Mouse (Mus musculus): ENCODE measurements around the gene Nr3c2. TPM values are rescaled to one million over a fixed set of nuclear protein-coding genes. Genes with fewer than 3 reads are reported as not detected.

Gene Nr3c2
- polyA plus RNA-seq, 1 experiment from 2014 or later: 0.58 TPM

DNA sequence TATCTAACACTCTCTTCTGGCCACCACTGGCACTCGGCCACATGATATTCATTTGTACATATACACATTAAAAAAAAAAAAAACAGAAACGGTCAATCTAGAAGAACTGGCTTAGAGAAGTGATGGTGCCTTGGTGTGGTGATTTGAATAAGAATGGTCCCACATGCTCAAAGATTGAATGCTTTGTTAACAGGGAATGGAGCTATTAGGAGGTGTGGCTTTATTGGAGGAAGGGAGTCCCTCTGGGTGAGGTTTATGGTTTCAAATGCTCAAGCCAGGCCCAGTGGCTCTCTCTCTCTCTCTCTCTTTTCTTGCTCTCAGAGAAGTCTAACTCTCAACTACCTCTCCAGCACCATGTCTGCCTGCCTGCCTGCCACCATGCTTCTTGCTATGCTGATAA is 20.3 kb downstream of the Nr3c2 start:
- Histone ChIP-seq H3K4me3 (ENCODE audit: low read depth, low read length) (no peak overlapping the region), H3K27ac (replicated peaks; ENCODE audit: low read depth, low read length) (no peak overlapping the region), H3K9ac (replicated peaks; ENCODE audit: low read length) (no peak overlapping the region), H3K9me3 (replicated peaks; ENCODE audit: control insufficient read depth, low read length) (no peaks in the 10 kb centered on the region), H3K27me3 (ENCODE audit: control insufficient read depth, insufficient read depth, low read length) (no peaks in the 10 kb centered on the region), H3K4me1 (ENCODE audit: control insufficient read depth, insufficient read depth, low read length) (no peaks in the 10 kb centered on the region), H3K36me3 (replicated peaks; ENCODE audit: control insufficient read depth, insufficient read depth, low read depth, low read length) (no peaks in the 10 kb centered on the region), H3K4me2 (ENCODE audit: low read depth, low read length) (no peak overlapping the region)
- 84% methylated on average over 2 of the region's 2 CpGs for WGBS
- ATAC-seq (replicated peaks; ENCODE audit: insufficient number of reproducible peaks, low FRiP score, low TSS enrichment, low read depth): no peak
- DNase-seq (ENCODE audit: low spot score): no peak

DNA sequence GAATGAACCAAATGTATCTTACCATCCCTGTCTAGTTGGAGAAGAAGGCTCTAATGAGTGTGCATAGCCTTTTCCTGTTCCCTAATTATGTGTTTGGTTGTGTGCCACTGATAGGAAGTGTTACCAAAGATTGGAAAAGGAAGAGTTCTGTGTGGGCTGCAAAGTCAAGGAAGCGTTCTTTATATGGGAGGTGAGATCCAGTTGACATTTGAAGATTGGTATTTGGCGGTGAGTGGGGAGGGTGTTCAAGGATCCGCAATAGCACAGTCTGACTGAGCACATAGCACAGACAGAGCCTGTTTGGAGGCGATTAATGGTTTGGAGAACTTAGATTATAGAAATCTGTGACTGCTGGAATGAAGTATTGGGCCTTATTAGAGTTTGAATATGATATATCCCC is 24.9 kb downstream of the Nr3c2 start:
- no peak overlapping the region for H3K27ac ChIP-seq (replicated peaks; ENCODE audit: low read depth, low read length)

DNA sequence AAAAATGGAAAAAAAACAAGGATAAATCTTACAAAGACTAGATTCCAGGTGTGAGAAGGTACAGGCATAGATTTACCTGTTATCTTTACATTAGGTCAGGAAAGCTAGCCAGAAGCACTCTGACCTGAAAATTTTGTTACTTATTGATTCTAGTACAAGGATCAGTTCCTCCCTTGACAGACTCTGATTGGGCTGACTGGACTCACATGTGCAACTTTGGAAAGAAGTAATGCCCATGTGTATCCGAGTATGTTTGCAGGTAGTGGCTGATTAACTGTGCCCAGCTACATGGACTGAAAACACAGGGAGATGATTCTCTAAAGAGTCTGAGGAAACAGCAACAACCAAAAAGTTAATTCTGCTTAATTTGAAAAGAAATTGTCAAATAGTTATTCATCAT is 29.1 kb downstream of the Nr3c2 start:
- Histone ChIP-seq H3K9me3 (replicated peaks; ENCODE audit: control insufficient read depth, low read length) (no peaks in the 10 kb centered on the region), H3K9ac (replicated peaks; ENCODE audit: low read length) (no peak overlapping the region), H3K27me3 (ENCODE audit: control insufficient read depth, insufficient read depth, low read length) (no peaks in the 10 kb centered on the region), H3K4me1 (ENCODE audit: control insufficient read depth, insufficient read depth, low read length) (no peaks in the 10 kb centered on the region), H3K4me3 (ENCODE audit: low read depth, low read length) (no peak overlapping the region), H3K27ac (replicated peaks; ENCODE audit: low read depth, low read length) (no peak overlapping the region), H3K36me3 (replicated peaks; ENCODE audit: control insufficient read depth, insufficient read depth, low read depth, low read length) (no peaks in the 10 kb centered on the region), H3K4me2 (ENCODE audit: low read depth, low read length) (no peak overlapping the region)
- ATAC-seq (replicated peaks; ENCODE audit: insufficient number of reproducible peaks, low FRiP score, low TSS enrichment, low read depth): no peak
- no peak for DNase-seq (ENCODE audit: low spot score)
- WGBS: 78% methylated on average over 1 of the region's 1 CpGs

More for the DNA sequence above, 24.9 kb downstream of the Nr3c2 start:
- no peaks in the 10 kb centered on the region for H3K4me1 ChIP-seq (ENCODE audit: control insufficient read depth, insufficient read depth, low read length)
- DNase-seq (ENCODE audit: low spot score) (no peak), ATAC-seq (replicated peaks; ENCODE audit: insufficient number of reproducible peaks, low FRiP score, low TSS enrichment, low read depth) (no peak)
- H3K27me3 ChIP-seq (ENCODE audit: control insufficient read depth, insufficient read depth, low read length): no peaks in the 10 kb centered on the region
- H3K9ac ChIP-seq (replicated peaks; ENCODE audit: low read length): no peak overlapping the region
- 90% methylated on average over 4 of the region's 4 CpGs for WGBS
- H3K9me3 ChIP-seq (replicated peaks; ENCODE audit: control insufficient read depth, low read length): no peaks in the 10 kb centered on the region
- no peaks in the 10 kb centered on the region for H3K36me3 ChIP-seq (replicated peaks; ENCODE audit: control insufficient read depth, insufficient read depth, low read depth, low read length)
- no peak overlapping the region for H3K4me2 ChIP-seq (ENCODE audit: low read depth, low read length)
- no peak overlapping the region for H3K4me3 ChIP-seq (ENCODE audit: low read depth, low read length)

DNA sequence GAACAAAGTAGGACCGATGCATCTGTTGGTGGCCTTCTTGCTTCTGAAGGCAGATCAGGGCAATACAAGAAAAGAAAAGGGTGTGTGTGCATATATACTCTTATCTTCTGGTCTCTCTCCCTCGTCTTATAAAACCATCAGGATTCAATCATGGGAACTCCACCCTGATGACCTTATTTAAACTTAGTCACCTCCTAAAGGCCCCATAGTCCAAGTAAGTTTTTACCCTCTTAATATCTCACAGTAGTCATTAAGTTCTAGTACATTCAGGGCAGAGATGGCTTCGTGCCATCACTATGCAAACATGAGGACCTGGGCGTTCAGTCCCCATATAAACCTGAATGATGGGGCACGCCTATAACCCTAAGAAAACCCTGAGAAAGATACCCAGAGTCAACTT is 29.6 kb downstream of the Nr3c2 start:
- no peak overlapping the region for H3K27ac ChIP-seq (replicated peaks; ENCODE audit: low read depth, low read length)
- no peak overlapping the region for H3K9ac ChIP-seq (replicated peaks; ENCODE audit: low read length)
- H3K4me1 ChIP-seq (ENCODE audit: control insufficient read depth, insufficient read depth, low read length): no peaks in the 10 kb centered on the region
- no peak overlapping the region for H3K4me2 ChIP-seq (ENCODE audit: low read depth, low read length)
- ATAC-seq (replicated peaks; ENCODE audit: insufficient number of reproducible peaks, low FRiP score, low TSS enrichment, low read depth) (no peak), DNase-seq (ENCODE audit: low spot score) (no peak)
- H3K9me3 ChIP-seq (replicated peaks; ENCODE audit: control insufficient read depth, low read length): no peaks in the 10 kb centered on the region
- H3K27me3 ChIP-seq (ENCODE audit: control insufficient read depth, insufficient read depth, low read length): no peaks in the 10 kb centered on the region
- WGBS: 80% methylated on average over 5 of the region's 5 CpGs
- no peaks in the 10 kb centered on the region for H3K36me3 ChIP-seq (replicated peaks; ENCODE audit: control insufficient read depth, insufficient read depth, low read depth, low read length)
- H3K4me3 ChIP-seq (ENCODE audit: low read depth, low read length): no peak overlapping the region

DNA sequence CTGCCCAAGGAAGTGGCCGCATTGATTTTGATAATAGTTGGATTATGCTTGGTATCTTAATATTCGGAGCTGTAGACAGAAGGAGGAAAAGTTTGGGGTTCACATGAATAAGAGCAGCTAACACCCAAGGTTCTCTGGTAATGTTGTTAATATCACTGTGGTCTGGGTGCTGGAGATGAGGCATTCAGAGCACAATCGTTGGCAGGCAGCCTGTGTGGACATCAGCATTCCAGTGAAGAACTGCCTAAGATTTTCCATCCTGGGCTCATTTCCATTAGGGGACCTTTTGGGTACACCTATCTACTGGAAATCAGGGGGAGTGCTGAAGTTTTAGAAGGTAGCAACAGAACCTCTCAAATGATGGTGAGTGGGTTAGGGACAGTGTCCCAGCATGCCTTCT is 65.8 kb downstream of the Nr3c2 start:
- no peak for ATAC-seq (replicated peaks; ENCODE audit: insufficient number of reproducible peaks, low FRiP score, low TSS enrichment, low read depth)
- Histone ChIP-seq H3K36me3 (replicated peaks; ENCODE audit: control insufficient read depth, insufficient read depth, low read depth, low read length) (no peaks in the 10 kb centered on the region), H3K27me3 (ENCODE audit: control insufficient read depth, insufficient read depth, low read length) (no peaks in the 10 kb centered on the region), H3K9me3 (replicated peaks; ENCODE audit: control insufficient read depth, low read length) (no peaks in the 10 kb centered on the region), H3K4me2 (ENCODE audit: low read depth, low read length) (no peak overlapping the region), H3K4me3 (ENCODE audit: low read depth, low read length) (no peak overlapping the region), H3K27ac (replicated peaks; ENCODE audit: low read depth, low read length) (no peak overlapping the region), H3K9ac (replicated peaks; ENCODE audit: low read length) (no peak overlapping the region), H3K4me1 (ENCODE audit: control insufficient read depth, insufficient read depth, low read length) (no peaks in the 10 kb centered on the region)
- 83% methylated on average over 3 of the region's 3 CpGs for WGBS
- DNase-seq (ENCODE audit: low spot score): no peak

DNA sequence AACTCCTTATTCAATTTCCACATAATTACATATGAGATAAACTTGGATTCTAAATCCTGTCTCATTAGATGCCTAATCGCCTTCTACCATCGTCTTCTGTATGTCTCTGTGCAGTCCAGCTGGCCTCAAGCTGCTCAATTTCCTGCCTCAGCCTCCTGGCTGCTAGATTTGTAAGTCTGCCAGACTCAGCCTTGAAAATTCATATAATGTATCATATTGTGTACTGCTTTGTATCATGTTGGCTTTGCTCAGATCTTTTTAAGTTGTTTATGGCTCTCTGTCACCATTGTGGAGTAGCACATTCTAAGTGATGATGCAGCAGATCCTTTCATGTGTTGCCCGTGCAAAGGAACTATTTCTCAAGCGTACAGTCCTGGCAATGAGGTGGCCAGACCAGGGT is 71.9 kb downstream of the Nr3c2 start:
- H3K4me2 ChIP-seq (ENCODE audit: low read depth, low read length): no peak overlapping the region
- no peaks in the 10 kb centered on the region for H3K4me1 ChIP-seq (ENCODE audit: control insufficient read depth, insufficient read depth, low read length)
- no peak for ATAC-seq (replicated peaks; ENCODE audit: insufficient number of reproducible peaks, low FRiP score, low TSS enrichment, low read depth)
- no peak overlapping the region for H3K27ac ChIP-seq (replicated peaks; ENCODE audit: low read depth, low read length)
- H3K9me3 ChIP-seq (replicated peaks; ENCODE audit: control insufficient read depth, low read length): no peaks in the 10 kb centered on the region
- no peak overlapping the region for H3K9ac ChIP-seq (replicated peaks; ENCODE audit: low read length)
- no peaks in the 10 kb centered on the region for H3K27me3 ChIP-seq (ENCODE audit: control insufficient read depth, insufficient read depth, low read length)
- WGBS: 86% methylated on average over 4 of the region's 4 CpGs
- no peaks in the 10 kb centered on the region for H3K36me3 ChIP-seq (replicated peaks; ENCODE audit: control insufficient read depth, insufficient read depth, low read depth, low read length)
- no peak overlapping the region for H3K4me3 ChIP-seq (ENCODE audit: low read depth, low read length)
- DNase-seq (ENCODE audit: low spot score): no peak

DNA sequence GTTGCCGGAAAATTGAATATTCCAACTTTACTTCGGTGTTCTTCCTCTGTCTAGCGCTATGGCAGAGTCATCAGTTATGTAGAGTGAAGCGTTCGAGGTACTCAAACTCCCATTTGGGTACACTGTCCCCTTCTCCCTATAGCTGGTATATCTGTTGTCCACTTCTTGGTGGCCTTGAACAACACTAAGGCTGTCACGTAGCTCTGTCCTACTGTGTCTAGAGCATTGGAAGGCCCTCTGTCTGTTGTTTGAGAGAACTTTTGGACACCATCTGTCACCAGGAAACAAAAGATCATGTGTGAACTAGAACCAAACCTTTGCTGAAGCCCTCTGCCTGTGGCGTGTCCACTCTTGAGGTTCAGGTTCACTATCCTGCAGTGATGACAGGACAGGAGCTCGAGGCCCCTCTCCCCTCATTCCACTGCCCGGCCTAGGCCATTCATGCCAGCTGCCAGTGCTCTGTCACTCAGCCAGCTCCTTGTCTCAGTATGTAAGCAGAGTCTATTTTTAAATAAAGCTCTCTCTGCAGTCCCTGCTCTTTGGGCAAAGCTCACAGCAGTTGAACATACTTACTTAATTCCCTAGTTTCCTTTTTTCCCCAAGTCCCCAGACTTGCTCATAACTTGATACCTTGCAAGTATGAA is 72.6 kb downstream of the Nr3c2 start:
- WGBS: 85% methylated on average over 9 of the region's 9 CpGs
- Histone ChIP-seq H3K9me3 (replicated peaks; ENCODE audit: control insufficient read depth, low read length) (no peaks in the 10 kb centered on the region), H3K4me2 (ENCODE audit: low read depth, low read length) (no peak overlapping the region), H3K36me3 (replicated peaks; ENCODE audit: control insufficient read depth, insufficient read depth, low read depth, low read length) (no peaks in the 10 kb centered on the region), H3K27me3 (ENCODE audit: control insufficient read depth, insufficient read depth, low read length) (no peaks in the 10 kb centered on the region), H3K9ac (replicated peaks; ENCODE audit: low read length) (no peak overlapping the region), H3K27ac (replicated peaks; ENCODE audit: low read depth, low read length) (no peak overlapping the region), H3K4me3 (ENCODE audit: low read depth, low read length) (no peak overlapping the region), H3K4me1 (ENCODE audit: control insufficient read depth, insufficient read depth, low read length) (no peaks in the 10 kb centered on the region)
- ATAC-seq (replicated peaks; ENCODE audit: insufficient number of reproducible peaks, low FRiP score, low TSS enrichment, low read depth): no peak
- no peak for DNase-seq (ENCODE audit: low spot score)

DNA sequence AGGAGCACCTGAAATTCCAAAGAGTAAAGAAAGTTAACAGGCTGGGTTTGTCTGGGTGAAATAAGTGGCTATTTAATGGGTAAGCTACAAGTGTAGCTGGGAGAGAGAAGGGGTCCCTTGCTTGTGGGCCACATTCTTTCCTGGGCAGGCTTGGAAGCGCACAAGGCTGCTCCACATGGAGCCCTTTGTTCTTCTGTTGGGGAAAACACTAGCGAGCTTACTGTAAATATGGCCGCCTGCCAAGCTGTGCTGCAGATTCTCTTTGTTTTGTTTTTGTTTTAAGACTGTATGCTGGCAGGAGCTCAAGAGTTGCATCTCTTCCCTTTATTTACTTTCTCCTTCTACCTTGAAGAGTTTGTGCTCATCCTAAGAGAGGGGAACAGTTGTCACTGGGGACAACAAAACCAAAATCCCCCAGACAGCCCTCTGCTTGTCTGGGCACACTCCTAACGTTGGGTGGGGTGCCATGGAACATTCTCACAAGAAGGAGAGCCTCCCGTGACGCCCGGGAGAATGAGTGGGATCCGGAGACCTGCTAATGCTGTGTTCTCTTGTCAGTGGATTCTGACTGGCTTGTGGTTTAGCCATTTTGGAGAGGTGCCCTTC is 73.8 kb downstream of the Nr3c2 start:
- no peak overlapping the region for H3K4me2 ChIP-seq (ENCODE audit: low read depth, low read length)
- no peaks in the 10 kb centered on the region for H3K9me3 ChIP-seq (replicated peaks; ENCODE audit: control insufficient read depth, low read length)
- H3K36me3 ChIP-seq (replicated peaks; ENCODE audit: control insufficient read depth, insufficient read depth, low read depth, low read length): no peaks in the 10 kb centered on the region
- H3K27ac ChIP-seq (replicated peaks; ENCODE audit: low read depth, low read length): no peak overlapping the region
- H3K27me3 ChIP-seq (ENCODE audit: control insufficient read depth, insufficient read depth, low read length): no peaks in the 10 kb centered on the region
- H3K4me1 ChIP-seq (ENCODE audit: control insufficient read depth, insufficient read depth, low read length): no peaks in the 10 kb centered on the region
- DNase-seq (ENCODE audit: low spot score): no peak
- 62% methylated on average over 8 of the region's 8 CpGs for WGBS
- no peak overlapping the region for H3K4me3 ChIP-seq (ENCODE audit: low read depth, low read length)
- H3K9ac ChIP-seq (replicated peaks; ENCODE audit: low read length): no peak overlapping the region
- no peak for ATAC-seq (replicated peaks; ENCODE audit: insufficient number of reproducible peaks, low FRiP score, low TSS enrichment, low read depth)
